13 mouse cellular contexts compared by ENCODE assay signal in genomic region chr8:106614704-106615103, GRCm38 (mm10). TPM values are rescaled to one million over a fixed set of nuclear protein-coding genes. Genes with fewer than 3 reads are reported as not detected.
A peak's percentile ranks its signal among the peaks of the same experiment; 100 is the strongest.
DNase-seq lines count a peak whose midpoint lies in the region; ATAC-seq and TF ChIP-seq lines count a peak whose summit lies in the region.
"Had no signal": no experiment of that assay in that cellular context is flagged by ENCODE, and none has a peak within 500 bp of the region (broad histone marks: within the 10 kb centered on the region; RNA-seq: fewer than 3 reads in every experiment).

No protein-coding gene starts in this region.

- ATAC-seq in megakaryocyte progenitor cell, adult 5-6 weeks (replicated peaks; ENCODE audit: poor library complexity) = no peak

- H3K4me3 ChIP-seq in ES-Bruce4 (ENCODE audit: low read depth, low read length) (no peak overlapping the region), myocyte (no peak overlapping the region)
- no peak overlapping the region for H3K4me3 ChIP-seq in embryonic facial prominence, embryonic 10.5 days
- H3K4me3 ChIP-seq: heart, embryonic 15.5 days had no signal

- DNase-seq in embryonic facial prominence, embryonic 10.5 days (ENCODE audit: low spot score) = no peak
- peak; percentile 87 for DNase-seq in kidney, adult 9 months
- DNase-seq in adrenal gland, postnatal 25 days = no peak
- DNase-seq in lung, postnatal 4 days = no peak
- no peak for DNase-seq in retina, embryonic 14.5 days (ENCODE audit: low spot score)
- DNase-seq: adrenal gland, adult 8-10 months; cerebellum, adult 9-10 months; lung, postnatal 10 days had no signal

- TF ChIP-seq CTCF in ES-Bruce4 (IDR thresholded peaks at IDR 0.05; ENCODE audit: low read depth, low read length) = no peak

- TF ChIP-seq EP300 in ES-Bruce4 (IDR thresholded peaks at IDR 0.05; ENCODE audit: insufficient read depth, low read depth, low read length) = peak; percentile 76; the same call in 1 of the 2 replicates

- H3K79me2 ChIP-seq in myocyte (ENCODE audit: control insufficient read depth, insufficient read depth) = no peaks in the 10 kb centered on the region

- no peak overlapping the region for H3K4me2 ChIP-seq in myocyte (ENCODE audit: low read depth)
- H3K4me2 ChIP-seq: heart, embryonic 15.5 days; midbrain, embryonic 11.5 days had no signal

- peak overlapping the region; percentile 98 for H3K27ac ChIP-seq in ES-Bruce4 (ENCODE audit: insufficient read depth, low read length)
- peak overlapping the region; percentile 30; the same call in 1 of the 2 replicates for H3K27ac ChIP-seq in embryonic facial prominence, embryonic 10.5 days (replicated peaks)
- H3K27ac ChIP-seq: heart, embryonic 15.5 days had no signal

- TF ChIP-seq POLR2A in ES-Bruce4 (IDR thresholded peaks at IDR 0.05; ENCODE audit: insufficient read depth, low read length) (no peak), myocyte (IDR thresholded peaks at IDR 0.05; ENCODE audit: insufficient read length, low read depth) (no peak)

- 44% methylated on average over 5 of the region's 5 CpGs for WGBS in embryonic facial prominence, embryonic 10.5 days

- H3K36me3 ChIP-seq in ES-Bruce4 (ENCODE audit: control insufficient read depth, insufficient read depth, low read length, poor library complexity, severe bottlenecking) (no peaks in the 10 kb centered on the region; the same call in none of the 2 replicates), myocyte (ENCODE audit: control insufficient read depth, insufficient read depth) (no peaks in the 10 kb centered on the region)
- no peaks in the 10 kb centered on the region for H3K36me3 ChIP-seq in embryonic facial prominence, embryonic 10.5 days (replicated peaks)
- H3K36me3 ChIP-seq: heart, embryonic 15.5 days had no signal

- H3K9ac ChIP-seq in ES-Bruce4 (ENCODE audit: low read depth, poor library complexity, severe bottlenecking) = no peak overlapping the region
- H3K9ac ChIP-seq: heart, embryonic 15.5 days had no signal

- H3K4me1 ChIP-seq in ES-Bruce4 (ENCODE audit: control insufficient read depth, insufficient read depth, low read length) = peaks cover 12% of the 10 kb centered on the region
- peaks cover 53% of the 10 kb centered on the region for H3K4me1 ChIP-seq in embryonic facial prominence, embryonic 10.5 days

- no peaks in the 10 kb centered on the region for H3K9me3 ChIP-seq in ES-Bruce4 (replicated peaks; ENCODE audit: control insufficient read depth, insufficient read depth, low read length, poor library complexity, severe bottlenecking)
- no peaks in the 10 kb centered on the region for H3K9me3 ChIP-seq in embryonic facial prominence, embryonic 10.5 days
- H3K9me3 ChIP-seq: heart, embryonic 15.5 days had no signal

- no peak overlapping the region for H3ac ChIP-seq in myocyte (ENCODE audit: control insufficient read depth, insufficient read length)

- H3K27me3 ChIP-seq in ES-Bruce4 (ENCODE audit: control insufficient read depth, insufficient read depth, low read length, poor library complexity, severe bottlenecking) (no peaks in the 10 kb centered on the region), myocyte (ENCODE audit: control insufficient read depth, insufficient read depth, insufficient read length) (no peaks in the 10 kb centered on the region)
- peaks cover 10% of the 10 kb centered on the region; the same call in 1 of the 2 replicates for H3K27me3 ChIP-seq in embryonic facial prominence, embryonic 10.5 days (replicated peaks; ENCODE audit: low read depth, poor library complexity, severe bottlenecking)

TF ChIP-seq in myocyte, 11 proteins besides CTCF, POLR2A, EP300 and RAD21:
- TF ChIP-seq TCF3 (IDR thresholded peaks at IDR 0.05; ENCODE audit: insufficient read length, low read depth) = peak; percentile 4
- TF ChIP-seq USF1 (IDR thresholded peaks at IDR 0.05; ENCODE audit: low read depth) = no peak
- peak in 2 of 3 experiments; percentile 21 to 71 for TF ChIP-seq MYOG (IDR thresholded peaks at IDR 0.05; ENCODE audit: control insufficient read depth in 1 of 3, insufficient read depth in 1 of 3, insufficient read length in 2 of 3, low read depth in 2 of 3)
- TF ChIP-seq MYOD1 (IDR thresholded peaks at IDR 0.05; ENCODE audit: control insufficient read depth in 1 of 3, insufficient read length in 2 of 3, low read depth in 2 of 3) = peak in 1 of 3 experiments; percentile 67
- TF ChIP-seq SRF (IDR thresholded peaks at IDR 0.05; ENCODE audit: control insufficient read depth, insufficient read length, low read depth) = no peak

RNA-seq across cellular contexts. Expression of gene Cdh1, which starts 11.6 kb away (rescaled TPM):
- polyA plus RNA-seq in ES-Bruce4 (2011; ENCODE audit: insufficient read depth, insufficient read length, low read depth, missing spikeins) (347 and 358 TPM in 2 replicates), myocyte (2012; fragmentation: generic; extraction: Trizol) (0.11 TPM)
- polyA plus RNA-seq in embryonic facial prominence, embryonic 10.5 days (2016; fragmentation: Nextera tagmentation; extraction: Ambion mirVana) = 22.1 and 24.4 TPM in 2 replicates
- 0.06 and 0.48 TPM in 2 replicates for total RNA-seq in adrenal gland, postnatal 25 days (2021)
- total RNA-seq in megakaryocyte progenitor cell, adult 5-6 weeks (2015) = 0.42 and 1.2 TPM in 2 replicates
- total RNA-seq in megakaryocyte progenitor cell, adult 5-6 weeks (2017) = 0.62 and 1.3 TPM in 2 replicates

RNA-seq across cellular contexts. Expression of gene Gm10073, which starts 41.4 kb away (rescaled TPM):
- 498 and 566 TPM in 2 replicates for polyA plus RNA-seq in ES-Bruce4 (2011; ENCODE audit: insufficient read depth, insufficient read length, low read depth, missing spikeins)
- polyA plus RNA-seq in embryonic facial prominence, embryonic 10.5 days (2016; fragmentation: Nextera tagmentation; extraction: Ambion mirVana) = 6.0 and 8.1 TPM in 2 replicates
- polyA plus RNA-seq in myocyte (2012; fragmentation: generic; extraction: Trizol) = 99.0 TPM
- total RNA-seq in adrenal gland, postnatal 25 days (2021) = 101 and 113 TPM in 2 replicates
- total RNA-seq in megakaryocyte progenitor cell, adult 5-6 weeks (2015) = 111 and 130 TPM in 2 replicates
- 8.4 and 9.5 TPM in 2 replicates for total RNA-seq in megakaryocyte progenitor cell, adult 5-6 weeks (2017)

Comparison
In these comparisons a context has a peak if more than half of its experiments do, and no peak if none do; other contexts are left out.
1. RNA of gene Cdh1, which starts 11.6 kb away (polyA plus RNA-seq): 347 to 358 TPM in ES-Bruce4 and 22.1 to 24.4 TPM in embryonic facial prominence, embryonic 10.5 days; 0.11 TPM in myocyte (single experiment); every median in the first group is over 10 times any median in the second.
2. RNA of gene Gm10073, which starts 41.4 kb away (polyA plus RNA-seq): 498 to 566 TPM in ES-Bruce4 and 99.0 TPM in myocyte (single experiment); 6.0 to 8.1 TPM in embryonic facial prominence, embryonic 10.5 days; every median in the first group is over 10 times any median in the second.